Mouse (Mus musculus): Measurements from ENCODE around the gene Prdx2.

The Prdx2 gene

GRCm38 (mm10) chr8:85013230-85013840 lies 43.9 kb downstream of the Prdx2 start:
- peak; percentile 84 for DNase-seq

- no peak for DNase-seq
Observed at GRCm38 (mm10) chr8:85014431-85014830, 45.0 kb downstream of the Prdx2 start, which contains the start of gene Best2. Best2 (minus strand) TSS chr8:85014531.

- DNase-seq, result no peak
Observed at GRCm38 (mm10) chr8:85016724-85017123, 47.3 kb downstream of the Prdx2 start.

- no peak for DNase-seq
Observed at GRCm38 (mm10) chr8:85017209-85017608, 47.8 kb downstream of the Prdx2 start.

- no peak for DNase-seq
Observed at GRCm38 (mm10) chr8:85021514-85022055, 52.2 kb downstream of the Prdx2 start.

GRCm38 (mm10) chr8:85023846-85024245 lies 54.5 kb downstream of the Prdx2 start:
- DNase-seq, result no peak

Data from kidney, adult 18-20 months (tissue).